Mouse (Mus musculus): ENCODE results near the gene Kctd15.

DNA sequence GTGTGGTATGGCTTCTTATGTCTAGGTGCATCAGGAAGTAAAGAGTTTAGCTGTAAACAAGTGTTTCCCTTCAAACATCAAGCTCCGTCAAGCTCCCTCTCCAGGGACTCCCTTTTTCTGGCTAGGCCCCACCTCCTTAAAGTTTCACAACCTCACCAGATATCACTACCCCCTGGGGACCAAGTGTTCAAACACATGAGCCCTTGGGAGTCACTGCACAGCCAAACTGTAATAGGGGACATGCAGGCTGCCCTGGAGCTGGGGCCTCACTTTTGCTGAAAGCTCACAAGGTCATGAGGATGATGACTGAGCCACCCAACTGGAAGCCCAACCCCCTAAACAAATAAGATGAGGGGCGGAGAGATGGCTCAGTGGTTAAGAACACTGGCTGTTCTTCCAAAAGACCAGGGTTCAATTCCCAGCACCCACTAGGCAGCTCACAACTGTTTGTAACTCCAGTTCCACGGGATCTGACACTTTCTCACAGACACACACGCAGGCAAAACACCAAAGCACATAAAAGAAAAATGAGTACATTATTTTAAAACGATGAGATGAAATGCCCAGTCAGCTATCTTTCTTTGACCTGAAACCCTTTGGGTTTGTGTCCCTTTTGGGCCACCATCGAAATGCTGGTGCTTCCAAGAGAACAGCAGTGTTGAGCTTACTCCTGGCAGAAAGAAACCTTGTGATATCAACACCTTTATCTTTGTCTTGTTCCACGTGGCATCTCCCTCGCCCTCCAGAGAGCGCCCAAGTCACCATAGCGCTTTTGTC lies 23.4 kb downstream of the Kctd15 start:
- TF ChIP-seq POLR2A (IDR thresholded peaks at IDR 0.05; ENCODE audit: low read depth, low read length) (no peak), CTCF (IDR thresholded peaks at IDR 0.05; ENCODE audit: borderline replicate concordance, insufficient read depth, low read length) (no peak)

Measured in embryonic fibroblast, embryonic 13.5 days (primary cell).